Mouse (Mus musculus) kidney, adult 2 months (tissue): ENCODE data around the gene Coa5.

Experiments used
- CTCF ChIP-seq: fragments of 200-500 bp; conservative IDR thresholded peaks from 2 replicates; pipeline ENCODE4 v1.5.1; 2011; ENCODE audit warnings: low read depth, mild to moderate bottlenecking, control low read depth, low read length, moderate library complexity, mixed read lengths; ENCODE audit not compliant: insufficient read depth, insufficient read length
- POLR2A ChIP-seq: fragments of 200-500 bp; IDR thresholded peaks from one replicate; pipeline ENCODE4 v1.6.1; 2011; ENCODE audit warnings: low read depth, low read length, control low read depth

DNA sequence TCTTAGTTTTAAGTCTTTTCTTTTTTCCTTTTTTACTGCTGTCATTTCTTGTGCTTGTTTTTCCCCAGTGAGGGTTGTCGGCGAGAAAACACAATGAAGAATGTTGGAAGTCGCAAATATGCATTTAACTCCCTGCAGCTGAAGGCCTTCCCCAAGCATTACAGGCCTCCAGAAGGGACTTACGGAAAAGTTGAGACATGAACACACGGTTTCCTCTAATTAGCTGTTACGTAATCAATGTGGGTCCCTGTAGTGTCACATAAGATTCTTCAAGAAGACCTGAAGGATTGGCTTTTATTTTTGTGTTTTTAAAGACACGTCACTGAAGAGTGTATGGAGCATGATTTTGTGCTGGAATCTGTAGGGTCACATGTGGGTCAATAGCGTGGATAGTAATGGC is 21.8 kb downstream of the Coa5 start:
- no peak for TF ChIP-seq CTCF
- no peak for TF ChIP-seq POLR2A
